Mouse (Mus musculus) spleen, embryonic (tissue): ENCODE results near the gene Ddn.

ENCODE experiments used
- CTCF ChIA-PET: fragments of 350-600 bp; sonication (Branson Sonifier 250); formaldehyde crosslinking; loops from one replicate; lab custom pipeline; 2022; lab: Charles Lee

The Ddn gene

DNA sequence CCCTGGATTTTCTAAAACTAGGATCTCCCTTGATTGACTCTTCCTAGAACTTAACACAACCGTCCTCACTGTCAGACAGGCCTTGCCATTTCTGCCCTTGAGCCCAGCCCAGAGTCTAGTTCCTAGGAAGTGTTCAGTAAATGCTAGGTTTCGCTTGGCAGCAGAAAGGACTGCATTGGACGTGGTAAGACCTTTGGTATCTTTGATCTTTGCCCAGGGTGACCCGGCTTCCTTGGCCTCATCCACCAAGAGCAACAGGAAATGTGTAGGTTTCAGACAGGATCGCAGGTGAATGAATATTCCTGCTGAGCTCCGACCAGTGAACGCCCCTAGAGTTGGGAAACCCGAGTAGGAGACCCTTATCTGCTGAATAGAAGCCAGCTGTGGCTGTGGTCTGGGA lies 6.4 kb downstream of the Ddn start:
- CTCF ChIA-PET, result no interaction called here

DNA sequence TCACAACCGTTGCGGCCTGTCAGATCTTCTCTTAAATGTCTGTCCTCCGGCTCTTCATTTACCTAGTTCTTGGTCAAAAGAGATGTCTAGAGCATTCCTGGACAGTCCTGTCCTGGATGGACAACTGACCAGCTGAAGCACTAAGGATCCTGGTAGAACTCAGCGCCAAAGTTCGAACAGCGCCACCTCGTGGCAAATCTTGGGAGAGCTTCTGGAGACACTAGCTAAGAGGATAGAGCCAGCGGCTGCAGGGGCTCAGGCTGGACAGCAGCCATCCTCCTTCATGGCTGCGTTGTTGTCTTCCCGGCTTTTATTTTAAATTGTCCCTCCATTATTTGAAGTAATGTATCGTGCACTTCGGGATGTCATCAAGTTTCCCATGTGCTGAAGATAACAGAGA lies 9.9 kb downstream of the Ddn start:
- CTCF ChIA-PET, result no interaction called here

- CTCF ChIA-PET, result interaction anchor here (0.6 kb wide), 1 partner anchor 20 kb away, joined by 8 read pairs; no protein-coding TSS in a partner anchor
Observed at GRCm38 (mm10) chr15:98798903-98799302, 10.4 kb downstream of the Ddn start.

DNA sequence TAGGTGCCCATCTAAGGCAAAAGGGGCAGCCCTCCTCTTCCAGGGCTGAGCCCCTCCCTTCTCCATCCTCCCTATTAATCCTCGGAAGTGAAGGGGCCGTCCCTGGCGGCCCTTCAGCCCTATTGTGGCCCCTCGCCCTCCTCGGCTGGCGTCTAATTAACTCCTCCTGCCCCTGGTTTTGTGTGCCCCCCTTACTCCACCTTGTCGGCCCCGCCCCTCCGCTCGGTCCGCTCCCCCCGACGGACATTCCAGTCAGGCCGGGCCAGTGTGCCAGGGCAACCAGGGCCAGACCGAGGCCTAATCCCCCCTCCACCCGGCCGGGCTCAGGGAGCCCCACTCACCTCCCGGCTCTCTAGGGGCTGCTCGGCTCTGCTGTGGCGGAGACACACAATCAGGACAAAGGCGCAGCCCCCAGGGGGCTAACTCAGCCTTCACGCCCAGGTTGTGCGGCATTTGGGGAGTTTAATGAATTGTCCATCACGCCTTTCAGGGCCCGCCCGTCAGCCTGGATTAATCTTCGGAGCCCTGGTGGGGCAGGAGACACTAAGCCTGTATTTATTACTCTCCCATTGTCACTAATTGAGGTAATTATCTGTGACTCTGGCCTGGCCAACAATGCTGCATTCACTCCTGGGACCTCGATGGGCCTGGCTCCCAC lies 11.3 kb downstream of the Ddn start:
- CTCF ChIA-PET, result no interaction called here

GRCm38 (mm10) chr15:98796803-98797595 lies 12.3 kb downstream of the Ddn start:
- CTCF ChIA-PET, result interaction anchor here (0.7 kb wide), 2 partner anchors 87 to 144 kb away, joined by 5 to 9 read pairs; no protein-coding TSS in a partner anchor

DNA sequence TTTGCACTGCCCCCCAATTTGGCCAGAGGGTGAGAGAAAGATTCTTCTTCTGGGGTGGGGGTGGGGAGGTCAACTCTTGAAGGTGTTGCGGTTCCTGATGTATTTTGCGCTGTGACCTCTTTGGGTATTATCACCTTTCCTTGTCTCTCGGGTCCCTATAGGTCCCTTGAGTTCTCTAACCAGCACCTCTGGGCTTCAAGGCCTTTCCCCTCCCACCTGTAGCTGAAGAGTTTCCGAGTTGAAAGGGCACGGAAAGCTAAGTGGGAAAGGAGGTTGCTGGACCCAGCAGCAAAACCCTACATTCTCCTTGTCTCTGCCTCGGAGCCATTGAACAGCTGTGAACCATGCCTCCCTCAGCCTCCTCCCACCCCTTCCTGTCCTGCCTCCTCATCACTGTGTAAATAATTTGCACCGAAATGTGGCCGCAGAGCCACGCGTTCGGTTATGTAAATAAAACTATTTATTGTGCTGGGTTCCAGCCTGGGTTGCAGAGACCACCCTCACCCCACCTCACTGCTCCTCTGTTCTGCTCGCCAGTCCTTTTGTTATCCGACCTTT lies 16.1 kb downstream of the Ddn start:
- CTCF ChIA-PET, result no interaction called here

- CTCF ChIA-PET, result interaction anchor here (0.6 kb wide), 1 partner anchor 82 kb away, joined by 8 read pairs; no protein-coding TSS in a partner anchor
Observed at GRCm38 (mm10) chr15:98792233-98793020, 16.9 kb downstream of the Ddn start.

DNA sequence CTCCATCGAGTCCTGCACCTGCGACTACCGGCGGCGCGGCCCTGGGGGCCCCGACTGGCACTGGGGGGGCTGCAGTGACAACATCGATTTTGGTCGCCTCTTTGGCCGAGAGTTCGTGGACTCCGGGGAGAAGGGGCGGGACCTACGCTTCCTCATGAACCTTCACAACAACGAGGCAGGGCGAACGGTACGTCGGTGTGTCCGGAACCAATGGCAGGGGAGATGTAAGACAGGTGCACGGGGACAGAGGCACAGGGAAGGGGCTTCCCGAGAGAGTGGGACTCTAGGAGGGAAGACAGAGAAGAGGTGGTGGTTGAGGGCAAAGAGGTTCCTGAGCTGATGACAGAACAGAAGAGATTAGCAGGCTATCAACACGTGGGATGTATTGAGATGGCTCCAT lies 17.5 kb downstream of the Ddn start:
- CTCF ChIA-PET, result no interaction called here

DNA sequence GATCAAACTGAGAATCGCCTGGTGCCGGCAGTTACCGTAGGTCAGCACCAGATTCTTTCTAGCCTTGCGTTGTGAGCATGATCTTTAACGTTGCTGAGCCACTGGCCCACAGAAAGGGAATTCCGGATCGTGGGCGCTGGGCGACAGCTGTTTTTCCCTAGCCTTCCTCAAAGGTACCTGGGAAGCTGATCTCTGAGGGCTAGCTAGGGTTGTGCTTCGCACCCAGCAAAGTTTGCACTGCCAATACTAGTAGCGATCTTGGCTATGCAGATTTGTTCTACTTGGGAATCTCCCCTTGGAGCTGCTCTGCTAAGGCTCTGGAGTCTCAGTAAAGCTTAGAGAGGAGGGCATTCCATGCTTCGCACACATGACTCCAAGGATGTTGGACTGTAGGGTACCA lies 18.1 kb downstream of the Ddn start:
- CTCF ChIA-PET, result interaction anchor here (1.0 kb wide), 1 partner anchor 17 kb away, joined by 13 read pairs; no protein-coding TSS in a partner anchor

DNA sequence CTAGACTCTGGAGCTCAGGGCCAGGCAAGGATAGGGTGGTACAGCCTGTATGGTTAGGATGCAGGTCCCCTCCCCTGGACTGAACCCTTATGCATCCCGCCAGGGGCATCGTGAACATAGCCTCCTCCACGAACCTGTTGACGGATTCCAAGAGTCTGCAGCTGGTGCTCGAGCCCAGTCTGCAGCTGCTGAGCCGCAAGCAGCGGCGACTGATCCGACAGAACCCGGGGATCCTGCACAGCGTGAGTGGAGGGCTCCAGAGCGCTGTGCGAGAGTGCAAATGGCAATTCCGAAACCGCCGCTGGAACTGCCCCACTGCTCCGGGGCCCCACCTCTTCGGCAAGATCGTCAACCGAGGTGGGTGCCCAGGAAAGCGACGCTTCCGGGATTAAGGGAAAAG lies 18.5 kb downstream of the Ddn start:
- CTCF ChIA-PET, result interaction anchor here (0.6 to 1.0 kb wide), 3 partner anchors 17 to 219 kb away, joined by 3 to 13 read pairs (median 4); no protein-coding TSS in a partner anchor

GRCm38 (mm10) chr15:98789661-98790535 lies 19.4 kb downstream of the Ddn start, which contains the start of gene Wnt1:
Gene Wnt1 (plus strand): TSS chr15:98789857.
- CTCF ChIA-PET, result interaction anchor here (0.6 to 0.7 kb wide), 2 partner anchors 33 to 218 kb away, joined by 4 to 7 read pairs; no protein-coding TSS in a partner anchor

- CTCF ChIA-PET, result interaction anchor here (0.6 kb wide), 1 partner anchor 33 kb away, joined by 7 read pairs; no protein-coding TSS in a partner anchor
Observed at GRCm38 (mm10) chr15:98788972-98789660, 20.2 kb downstream of the Ddn start.

GRCm38 (mm10) chr15:98787930-98788329 lies 21.4 kb downstream of the Ddn start:
- CTCF ChIA-PET, result no interaction called here

DNA sequence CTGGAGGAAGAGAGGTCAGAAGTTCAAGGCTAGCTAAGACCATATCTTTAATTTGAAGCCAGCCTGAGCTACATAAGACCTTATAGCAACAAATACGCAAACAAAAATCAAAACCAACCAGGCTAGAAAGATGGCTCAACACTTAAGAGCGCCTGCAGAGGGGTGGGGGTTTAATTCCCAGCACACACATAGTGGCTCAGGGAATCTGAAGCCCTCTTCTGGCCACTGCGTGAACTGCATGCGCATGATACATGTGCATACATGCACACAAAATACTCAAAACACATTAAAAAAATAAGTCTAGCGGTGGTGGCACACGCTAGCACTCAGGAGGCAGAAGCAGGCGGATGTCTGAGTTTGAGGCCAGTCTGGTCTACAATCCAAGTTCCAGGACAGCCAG lies 23.5 kb downstream of the Ddn start:
- CTCF ChIA-PET, result interaction anchor here (0.6 kb wide), 1 partner anchor 63 kb away, joined by 3 read pairs; no protein-coding TSS in a partner anchor

GRCm38 (mm10) chr15:98781166-98781565 lies 28.1 kb downstream of the Ddn start:
- CTCF ChIA-PET, result no interaction called here

DNA sequence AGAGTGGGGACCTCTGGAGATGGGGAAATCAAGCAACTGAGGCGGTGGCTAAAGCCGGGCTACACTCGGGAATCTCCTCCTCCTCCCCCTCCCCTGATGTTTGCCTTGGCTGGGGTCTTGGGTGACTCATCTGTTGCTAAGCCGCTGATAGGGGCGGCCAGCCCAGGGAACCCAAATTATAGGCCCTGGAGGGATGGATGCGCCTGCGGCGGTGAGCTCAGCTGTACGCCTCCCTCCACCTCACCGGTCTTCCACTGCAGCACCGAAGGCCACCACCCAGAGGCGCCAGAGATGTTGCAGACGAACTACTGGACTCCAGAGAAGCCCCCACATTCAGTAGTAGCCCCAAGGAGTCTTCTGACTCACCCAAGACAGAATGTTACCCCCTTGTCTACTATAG lies 28.7 kb downstream of the Ddn start:
- CTCF ChIA-PET, result no interaction called here

DNA sequence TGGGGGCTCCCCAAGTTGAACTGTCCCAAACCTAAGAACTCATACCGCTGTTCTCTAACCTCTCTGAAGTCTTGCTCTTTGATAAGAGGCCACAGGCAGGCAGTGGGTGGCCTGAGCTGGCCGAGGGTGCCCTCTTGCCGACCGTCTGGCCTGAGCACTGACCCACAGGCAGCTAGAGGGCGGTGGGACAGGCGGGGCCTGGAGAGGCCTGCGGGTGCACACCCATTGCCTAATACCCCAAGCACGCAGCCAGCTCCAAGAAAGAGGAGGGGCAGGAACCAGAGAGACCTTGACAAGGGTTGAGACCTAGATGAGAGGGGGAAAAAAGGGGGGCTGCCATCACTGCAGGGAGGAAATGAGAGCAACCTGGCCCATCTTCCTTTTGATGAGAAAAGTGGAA lies 29.2 kb downstream of the Ddn start:
- CTCF ChIA-PET, result no interaction called here

DNA sequence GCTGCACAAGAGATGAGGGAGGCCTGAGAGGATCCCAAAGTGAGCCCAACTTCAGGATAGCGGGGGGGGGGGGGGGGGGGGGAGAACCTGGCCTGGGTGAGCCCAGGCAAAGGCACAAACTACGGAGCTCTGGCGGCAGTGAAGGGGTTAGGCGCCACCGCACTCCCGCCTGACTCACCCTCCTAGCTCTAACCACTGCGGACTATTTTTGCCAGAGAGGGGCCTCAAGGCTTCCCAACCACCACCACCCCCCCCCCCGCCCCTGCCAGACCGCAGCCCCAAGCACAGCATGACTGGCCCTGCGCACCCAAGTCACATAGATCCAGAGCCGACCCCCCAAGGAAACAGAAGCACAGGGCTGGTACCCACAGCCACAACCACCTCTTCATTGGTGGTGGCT lies 30.5 kb downstream of the Ddn start:
- CTCF ChIA-PET, result interaction anchor here (0.6 kb wide), 1 partner anchor 20 kb away, joined by 8 read pairs; no protein-coding TSS in a partner anchor

DNA sequence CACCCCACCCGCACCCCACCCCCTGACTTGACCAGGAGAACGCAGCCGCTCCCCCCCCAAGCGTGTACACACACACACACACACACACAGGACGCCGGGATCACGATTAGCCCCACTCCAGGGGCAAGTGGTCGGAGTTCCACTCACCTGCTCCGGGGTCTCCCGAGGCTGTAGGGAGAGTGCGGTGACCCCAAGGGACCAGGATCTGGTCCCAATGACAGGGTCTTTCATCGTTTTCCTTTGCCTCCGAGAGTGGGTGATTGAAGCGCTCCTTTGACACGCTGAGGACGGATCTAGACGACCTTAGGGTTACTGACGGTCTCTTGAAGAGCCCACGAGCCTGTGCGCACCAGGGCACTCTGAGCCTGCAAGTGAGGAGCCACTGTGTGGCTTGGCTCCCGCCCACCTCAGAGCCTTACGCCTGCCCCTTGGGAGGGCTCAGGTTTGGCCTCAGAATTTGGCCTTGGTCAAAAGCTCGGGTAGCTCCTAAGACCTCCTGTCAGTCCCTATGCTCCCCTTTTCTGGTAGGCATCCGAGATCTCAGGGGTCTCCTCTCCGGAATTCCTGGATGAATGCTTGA lies 31.0 kb downstream of the Ddn start:
- CTCF ChIA-PET, result interaction anchor here (0.7 kb wide), 1 partner anchor 44 kb away, joined by 4 read pairs; no protein-coding TSS in a partner anchor
